Mouse (Mus musculus) thymus, postnatal 14 days (tissue): ENCODE measurements around the gene Ccdc71.

ENCODE experiments used
- DNase-seq: peaks from one replicate; pipeline ENCODE4 v3.0.0; 2021

Gene Ccdc71

GRCm38 (mm10) chr9:108459939-108460318 lies 398 bp upstream of the Ccdc71 start:
- no peak for DNase-seq

- no peak for DNase-seq
Observed at GRCm38 (mm10) chr9:108461181-108461631, 879 bp downstream of the Ccdc71 start, which contains the start of gene Klhdc8b. TSS of gene Klhdc8b (minus strand) at chr9:108461581.

GRCm38 (mm10) chr9:108461675-108462074 lies 1.3 kb downstream of the Ccdc71 start:
- DNase-seq: no peak

- DNase-seq: no peak
Observed at GRCm38 (mm10) chr9:108462192-108462591, 1.9 kb downstream of the Ccdc71 start.

- DNase-seq: no peak
Observed at GRCm38 (mm10) chr9:108463713-108464112, 3.4 kb downstream of the Ccdc71 start.

GRCm38 (mm10) chr9:108466219-108466618 lies 5.9 kb downstream of the Ccdc71 start:
- no peak for DNase-seq

GRCm38 (mm10) chr9:108469430-108469829 lies 9.1 kb downstream of the Ccdc71 start:
- DNase-seq: no peak

GRCm38 (mm10) chr9:108469845-108470244 lies 9.5 kb downstream of the Ccdc71 start:
- DNase-seq: no peak

- DNase-seq: no peak
Observed at GRCm38 (mm10) chr9:108474528-108474927, 14.2 kb downstream of the Ccdc71 start.

GRCm38 (mm10) chr9:108478638-108479156 lies 18.4 kb downstream of the Ccdc71 start:
- peak; percentile 48 for DNase-seq

- DNase-seq: no peak
Observed at GRCm38 (mm10) chr9:108479241-108479640, 18.9 kb downstream of the Ccdc71 start.

GRCm38 (mm10) chr9:108479721-108480351 lies 19.5 kb downstream of the Ccdc71 start, which contains the start of gene Lamb2:
TSS of gene Lamb2 (plus strand) at chr9:108479736.
- no peak for DNase-seq

GRCm38 (mm10) chr9:108480813-108481519 lies 20.6 kb downstream of the Ccdc71 start:
- no peak for DNase-seq

GRCm38 (mm10) chr9:108481520-108482210 lies 21.3 kb downstream of the Ccdc71 start:
- DNase-seq: no peak

GRCm38 (mm10) chr9:108483051-108483790 lies 22.9 kb downstream of the Ccdc71 start:
- DNase-seq: no peak

- DNase-seq: no peak
Observed at GRCm38 (mm10) chr9:108484021-108484420, 23.7 kb downstream of the Ccdc71 start.

- no peak for DNase-seq
Observed at GRCm38 (mm10) chr9:108485301-108485875, 25.1 kb downstream of the Ccdc71 start.

GRCm38 (mm10) chr9:108486973-108487530 lies 26.7 kb downstream of the Ccdc71 start:
- DNase-seq: no peak

- no peak for DNase-seq
Observed at GRCm38 (mm10) chr9:108488403-108488802, 28.1 kb downstream of the Ccdc71 start.

GRCm38 (mm10) chr9:108489215-108489614 lies 28.9 kb downstream of the Ccdc71 start:
- peak; percentile 32 for DNase-seq

- DNase-seq: peak; percentile 50
Observed at GRCm38 (mm10) chr9:108489702-108490558, 29.6 kb downstream of the Ccdc71 start.
